Comparison of ENCODE assay signal across 1 mouse cellular context in the genomic region with DNA sequence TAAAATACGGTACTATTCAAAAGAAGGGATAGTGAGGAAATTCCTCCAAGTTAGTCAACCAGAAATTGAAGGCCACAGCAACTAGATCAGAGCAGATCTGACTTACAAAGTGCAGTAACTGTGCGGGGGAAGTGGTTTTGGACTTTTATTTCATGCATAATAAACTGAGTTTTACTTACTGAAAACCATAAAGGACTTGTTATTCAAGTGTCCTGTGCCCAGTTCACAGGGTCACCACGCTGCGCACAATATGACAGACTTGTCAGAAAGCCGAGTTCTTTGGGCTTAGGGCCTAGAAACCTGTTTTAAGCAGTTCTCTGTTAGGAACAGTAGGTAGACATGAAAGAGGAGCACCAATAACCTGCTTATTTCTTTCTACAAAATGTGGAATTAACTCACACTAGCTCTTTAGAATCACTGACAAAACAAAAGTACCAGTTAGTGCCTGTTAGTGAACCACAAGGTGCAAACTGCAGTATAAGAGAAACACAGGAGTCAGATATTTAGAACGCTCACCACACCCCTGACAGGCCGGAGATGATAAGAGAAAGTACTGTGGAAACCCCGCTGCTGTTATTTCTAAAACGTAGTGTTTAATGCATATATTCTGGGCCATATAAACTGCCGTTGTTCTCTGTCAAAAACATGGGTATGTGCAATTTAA.
TF ChIP-seq lines count a peak whose summit lies in the region.

A gene (minus strand): TSS at position 110 of the 664 bp plus-strand sequence.

TF ChIP-seq in MEL, 35 proteins besides CTCF, POLR2A, EP300 and RAD21 (continued from another document):
- TF ChIP-seq HCFC1 (IDR thresholded peaks at IDR 0.05; ENCODE audit: low read depth, low read length): peak; percentile 13; the same call in 1 of the 2 replicates
- TF ChIP-seq GATA1 (IDR thresholded peaks at IDR 0.05; ENCODE audit: low read depth, low read length): peak; percentile 93
- TF ChIP-seq TBP (IDR thresholded peaks at IDR 0.05; ENCODE audit: low read depth, low read length): peak; percentile 87
- TF ChIP-seq NELFE (IDR thresholded peaks at IDR 0.05; ENCODE audit: low read depth, low read length): peak; percentile 70
